Mouse (Mus musculus): ENCODE data around the gene Actl11.

DNA sequence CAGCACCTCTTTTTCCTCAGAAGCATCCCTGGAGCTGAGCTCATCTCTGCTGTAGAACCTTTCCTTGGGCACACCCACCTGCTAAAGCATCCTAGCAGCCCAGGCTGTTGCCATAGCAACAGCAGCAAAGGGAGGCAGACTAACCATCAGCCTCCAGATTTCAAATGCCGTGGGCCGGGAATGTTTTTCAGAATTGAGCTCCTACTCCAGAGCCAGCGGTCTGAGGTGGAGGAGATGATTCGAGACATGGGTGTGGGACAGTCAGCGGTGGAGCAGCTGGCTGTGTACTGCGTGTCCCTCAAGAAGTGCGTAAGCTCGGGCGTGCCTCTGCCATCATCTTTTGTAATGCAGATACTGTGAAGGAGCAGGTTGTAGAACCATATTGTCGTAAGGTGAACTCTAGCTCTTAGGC lies 33.1 kb downstream of the Actl11 start:
- TF ChIP-seq POLR2A (IDR thresholded peaks at IDR 0.05; ENCODE audit: extremely low read depth, insufficient read depth, low read length) (no peak), CTCF (IDR thresholded peaks at IDR 0.05; ENCODE audit: low read depth, low read length) (no peak)
